Mouse (Mus musculus): Measurements from ENCODE around the gene Tnf. TPM values are rescaled to one million over a fixed set of nuclear protein-coding genes. Genes with fewer than 3 reads are reported as not detected.

The Tnf gene
- polyA plus RNA-seq, 1 experiment from 2014 or later, result not detected

- Histone ChIP-seq H3K4me2 (ENCODE audit: low read length) (peak overlapping the region; percentile 88; the same call in 1 of the 2 replicates), H3K9ac (ENCODE audit: low read length) (no peak overlapping the region)
- 80% methylated on average over 15 of the region's 15 CpGs for WGBS
These were observed 44.2 kb upstream of the Tnf start for GRCm38 (mm10) chr17:35245731-35246623.

GRCm38 (mm10) chr17:35244999-35245398, 43.2 kb upstream of the Tnf start:
- Histone ChIP-seq H3K36me3 (ENCODE audit: control insufficient read depth, insufficient read depth, low read length) (peaks cover 71% of the 10 kb centered on the region), H3K27me3 (ENCODE audit: control insufficient read depth, insufficient read depth, low read length) (no peaks in the 10 kb centered on the region), H3K9ac (ENCODE audit: low read length) (peak overlapping the region; percentile 100; the same call in 1 of the 2 replicates), H3K9me3 (ENCODE audit: control insufficient read depth, low read length) (no peaks in the 10 kb centered on the region), H3K4me2 (ENCODE audit: low read length) (peak overlapping the region; percentile 88), H3K27ac (replicated peaks in 1 of 2; ENCODE audit: control insufficient read depth in 1 of 2, insufficient read depth in 1 of 2, low read depth in 2 of 2, low read length in 2 of 2) (no peak overlapping the region), H3K4me3 (ENCODE audit: control insufficient read depth in 1 of 2, insufficient read depth in 1 of 2, low read depth in 1 of 2, low read length in 2 of 2) (peak overlapping the region in 1 of 2 experiments; percentile 10; a peak in 1 of 4 replicates), H3K4me1 (ENCODE audit: control insufficient read depth in 2 of 2, insufficient read depth in 2 of 2, low read length in 2 of 2) (peaks cover 17 to 47% of the 10 kb centered on the region in 2 experiments)
- ATAC-seq (ENCODE audit: insufficient number of reproducible peaks, insufficient read depth, low FRiP score, low read depth), result no peak
- 65% methylated on average over 2 of the region's 2 CpGs for WGBS

More at GRCm38 (mm10) chr17:35245731-35246623, 44.2 kb upstream of the Tnf start:
- no peak overlapping the region for H3K27ac ChIP-seq (replicated peaks in 1 of 2; ENCODE audit: control insufficient read depth in 1 of 2, insufficient read depth in 1 of 2, low read depth in 2 of 2, low read length in 2 of 2)
- no peaks in the 10 kb centered on the region for H3K27me3 ChIP-seq (ENCODE audit: control insufficient read depth, insufficient read depth, low read length)
- H3K9me3 ChIP-seq (ENCODE audit: control insufficient read depth, low read length), result no peaks in the 10 kb centered on the region
- ATAC-seq (ENCODE audit: insufficient number of reproducible peaks, insufficient read depth, low FRiP score, low read depth), result no peak
- H3K36me3 ChIP-seq (ENCODE audit: control insufficient read depth, insufficient read depth, low read length), result peaks cover 80% of the 10 kb centered on the region
- H3K4me3 ChIP-seq (ENCODE audit: control insufficient read depth in 1 of 2, insufficient read depth in 1 of 2, low read depth in 1 of 2, low read length in 2 of 2), result no peak overlapping the region
- H3K4me1 ChIP-seq (ENCODE audit: control insufficient read depth in 2 of 2, insufficient read depth in 2 of 2, low read length in 2 of 2), result peaks cover 14 to 38% of the 10 kb centered on the region in 2 experiments

DNA sequence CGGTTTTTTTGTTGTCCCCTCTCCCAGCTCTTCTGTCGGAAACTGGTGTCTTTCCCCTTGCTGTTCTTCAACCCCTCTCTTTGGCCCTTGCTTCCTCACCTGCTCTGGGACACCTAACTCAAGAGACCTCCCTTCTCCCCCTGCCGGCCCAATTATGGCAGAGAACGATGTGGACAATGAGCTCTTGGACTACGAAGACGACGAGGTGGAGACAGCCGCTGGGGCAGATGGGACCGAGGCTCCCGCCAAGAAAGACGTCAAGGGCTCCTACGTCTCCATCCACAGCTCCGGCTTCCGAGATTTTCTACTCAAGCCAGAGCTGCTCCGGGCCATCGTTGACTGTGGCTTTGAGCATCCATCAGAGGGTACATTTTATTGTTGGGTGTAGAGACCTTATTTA, 41.3 kb upstream of the Tnf start:
- Histone ChIP-seq H3K9me3 (ENCODE audit: control insufficient read depth, low read length) (no peaks in the 10 kb centered on the region), H3K27me3 (ENCODE audit: control insufficient read depth, insufficient read depth, low read length) (no peaks in the 10 kb centered on the region), H3K9ac (ENCODE audit: low read length) (peak overlapping the region; percentile 100), H3K4me1 (ENCODE audit: control insufficient read depth in 2 of 2, insufficient read depth in 2 of 2, low read length in 2 of 2) (peaks cover 17 to 48% of the 10 kb centered on the region in 2 experiments), H3K4me3 (ENCODE audit: control insufficient read depth in 1 of 2, insufficient read depth in 1 of 2, low read depth in 1 of 2, low read length in 2 of 2) (peak overlapping the region; percentile 95), H3K36me3 (ENCODE audit: control insufficient read depth, insufficient read depth, low read length) (peaks cover 56% of the 10 kb centered on the region), H3K4me2 (ENCODE audit: low read length) (peak overlapping the region; percentile 88), H3K27ac (replicated peaks in 1 of 2; ENCODE audit: control insufficient read depth in 1 of 2, insufficient read depth in 1 of 2, low read depth in 2 of 2, low read length in 2 of 2) (peak overlapping the region; percentile 96 to 98)
- WGBS, result 8% methylated on average over 16 of the region's 16 CpGs
- ATAC-seq (ENCODE audit: insufficient number of reproducible peaks, insufficient read depth, low FRiP score, low read depth), result no peak

DNA sequence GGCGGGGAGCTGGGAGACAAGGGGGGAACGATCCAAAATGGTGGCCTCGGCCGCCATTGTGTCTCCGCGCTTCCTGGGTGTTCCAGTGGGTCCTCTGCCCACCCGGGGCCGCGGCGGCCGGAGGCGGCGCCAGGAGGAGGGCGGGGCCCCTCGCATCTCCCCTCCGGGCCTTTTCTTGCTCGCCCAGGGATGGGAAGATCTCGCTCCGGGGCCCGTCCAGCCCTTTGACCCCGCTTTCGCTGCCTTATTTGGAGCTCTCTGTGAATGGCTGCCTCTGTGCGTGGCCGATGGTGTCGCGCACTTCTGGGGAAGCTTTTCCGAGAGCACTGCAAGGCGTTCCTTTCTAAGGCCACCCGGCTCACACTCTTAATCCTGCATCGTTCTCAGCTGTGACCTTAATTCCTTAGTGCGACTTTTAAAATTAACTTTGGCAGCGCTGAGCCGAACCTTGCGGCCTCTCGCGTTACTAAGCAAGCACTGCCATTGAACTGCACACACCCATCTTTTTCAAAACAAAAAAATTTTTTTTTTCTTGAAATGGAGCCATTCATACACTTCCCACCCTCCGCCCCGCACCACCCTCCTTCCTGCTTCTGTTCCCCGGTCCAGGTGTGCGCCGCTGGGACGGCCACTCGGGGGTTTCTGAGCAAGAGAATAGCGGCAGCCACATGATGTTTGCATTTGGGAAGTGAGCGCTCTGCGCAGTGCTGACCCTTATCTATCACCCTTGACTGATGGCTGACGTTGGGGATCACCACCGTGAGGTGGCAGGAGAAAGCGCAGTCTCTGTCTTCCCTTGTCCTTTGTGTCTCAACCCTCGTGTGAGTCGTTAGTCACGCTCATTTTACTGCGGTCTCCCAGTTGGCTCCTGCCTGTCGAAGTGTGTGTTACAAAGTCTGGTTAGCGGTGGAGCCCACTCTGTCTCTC, 40.5 kb upstream of the Tnf start:
- Histone ChIP-seq H3K4me3 (ENCODE audit: control insufficient read depth in 1 of 2, insufficient read depth in 1 of 2, low read depth in 1 of 2, low read length in 2 of 2) (peak overlapping the region; percentile 95), H3K4me2 (ENCODE audit: low read length) (peak overlapping the region; percentile 88), H3K9me3 (ENCODE audit: control insufficient read depth, low read length) (no peaks in the 10 kb centered on the region), H3K27ac (replicated peaks in 1 of 2; ENCODE audit: control insufficient read depth in 1 of 2, insufficient read depth in 1 of 2, low read depth in 2 of 2, low read length in 2 of 2) (peak overlapping the region; percentile 96 to 98), H3K9ac (ENCODE audit: low read length) (peak overlapping the region; percentile 100), H3K27me3 (ENCODE audit: control insufficient read depth, insufficient read depth, low read length) (no peaks in the 10 kb centered on the region), H3K4me1 (ENCODE audit: control insufficient read depth in 2 of 2, insufficient read depth in 2 of 2, low read length in 2 of 2) (peaks cover 17 to 48% of the 10 kb centered on the region in 2 experiments), H3K36me3 (ENCODE audit: control insufficient read depth, insufficient read depth, low read length) (peaks cover 56% of the 10 kb centered on the region)
- under 1% methylated on average over 53 of the region's 55 CpGs for WGBS
- ATAC-seq (ENCODE audit: insufficient number of reproducible peaks, insufficient read depth, low FRiP score, low read depth), result peak; percentile 33; the same call in 1 of the 2 replicates

DNA sequence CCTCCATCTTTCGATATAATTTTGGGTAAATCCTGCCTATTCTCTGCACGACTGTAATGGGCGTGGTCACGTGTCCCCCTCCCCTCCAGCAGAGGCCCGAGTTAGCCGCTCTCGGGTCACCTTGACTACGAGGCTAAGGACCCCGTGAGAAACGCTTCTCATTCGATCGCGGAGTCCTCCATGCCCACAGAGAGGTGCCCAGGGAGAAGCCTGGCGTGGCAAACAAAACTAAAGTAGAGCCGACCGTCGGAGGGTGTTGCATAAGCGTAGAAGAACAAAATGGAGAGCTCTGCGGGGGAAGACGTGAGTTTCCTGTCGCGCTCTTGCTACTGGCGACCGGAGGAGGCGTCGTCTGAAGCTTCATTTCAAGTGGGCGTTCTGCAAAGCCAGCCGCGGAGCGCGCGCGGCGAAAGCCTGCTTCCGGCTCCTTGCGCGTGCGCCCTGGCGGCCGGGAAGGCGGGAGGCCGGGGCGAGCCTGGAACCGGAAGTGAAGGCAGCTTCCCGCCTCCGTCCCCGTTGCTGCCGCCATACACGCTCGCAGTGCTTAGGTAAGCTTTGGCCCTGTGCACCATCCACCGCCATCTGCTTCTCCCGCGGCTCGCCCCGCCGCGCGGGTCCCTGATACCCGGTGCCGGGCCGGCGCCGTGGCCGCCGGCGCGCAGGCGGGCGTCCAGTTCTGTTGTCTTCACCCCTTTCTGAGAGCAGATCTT, 39.7 kb upstream of the Tnf start, which contains the start of gene Ddx39b:
TSS of gene Ddx39b (plus strand) at position 442 of the 710 bp plus-strand sequence.
- Histone ChIP-seq H3K27me3 (ENCODE audit: control insufficient read depth, insufficient read depth, low read length) (no peaks in the 10 kb centered on the region), H3K9me3 (ENCODE audit: control insufficient read depth, low read length) (no peaks in the 10 kb centered on the region), H3K36me3 (ENCODE audit: control insufficient read depth, insufficient read depth, low read length) (peaks cover 48% of the 10 kb centered on the region), H3K27ac (replicated peaks in 1 of 2; ENCODE audit: control insufficient read depth in 1 of 2, insufficient read depth in 1 of 2, low read depth in 2 of 2, low read length in 2 of 2) (peak within 1 kb of the TSS; percentile 98 to 99), H3K9ac (ENCODE audit: low read length) (peak within 1 kb of the TSS; percentile 100), H3K4me1 (ENCODE audit: control insufficient read depth in 2 of 2, insufficient read depth in 2 of 2, low read length in 2 of 2) (peaks cover 17 to 46% of the 10 kb centered on the region in 2 experiments), H3K4me2 (ENCODE audit: low read length) (peak within 1 kb of the TSS; percentile 88), H3K4me3 (ENCODE audit: control insufficient read depth in 1 of 2, insufficient read depth in 1 of 2, low read depth in 1 of 2, low read length in 2 of 2) (peak within 1 kb of the TSS; percentile 95)
- under 1% methylated on average over 57 of the region's 69 CpGs for WGBS
- ATAC-seq (ENCODE audit: insufficient number of reproducible peaks, insufficient read depth, low FRiP score, low read depth), result peak; percentile 86

GRCm38 (mm10) chr17:35240384-35241304, 38.8 kb upstream of the Tnf start:
- Histone ChIP-seq H3K36me3 (ENCODE audit: control insufficient read depth, insufficient read depth, low read length) (peaks cover 39% of the 10 kb centered on the region), H3K4me2 (ENCODE audit: low read length) (peak overlapping the region; percentile 66), H3K4me1 (ENCODE audit: control insufficient read depth in 2 of 2, insufficient read depth in 2 of 2, low read length in 2 of 2) (peaks cover 17 to 41% of the 10 kb centered on the region in 2 experiments), H3K9me3 (ENCODE audit: control insufficient read depth, low read length) (no peaks in the 10 kb centered on the region), H3K4me3 (ENCODE audit: control insufficient read depth in 1 of 2, insufficient read depth in 1 of 2, low read depth in 1 of 2, low read length in 2 of 2) (peak overlapping the region in 1 of 2 experiments; percentile 95; a peak in 3 of 4 replicates), H3K27me3 (ENCODE audit: control insufficient read depth, insufficient read depth, low read length) (no peaks in the 10 kb centered on the region), H3K27ac (replicated peaks in 1 of 2; ENCODE audit: control insufficient read depth in 1 of 2, insufficient read depth in 1 of 2, low read depth in 2 of 2, low read length in 2 of 2) (peak overlapping the region; percentile 98 to 99), H3K9ac (ENCODE audit: low read length) (peak overlapping the region; percentile 100)
- 32% methylated on average over 12 of the region's 12 CpGs for WGBS
- ATAC-seq (ENCODE audit: insufficient number of reproducible peaks, insufficient read depth, low FRiP score, low read depth), result no peak

Measured in heart, embryonic 14.5 days (tissue).